In the genomic region with DNA sequence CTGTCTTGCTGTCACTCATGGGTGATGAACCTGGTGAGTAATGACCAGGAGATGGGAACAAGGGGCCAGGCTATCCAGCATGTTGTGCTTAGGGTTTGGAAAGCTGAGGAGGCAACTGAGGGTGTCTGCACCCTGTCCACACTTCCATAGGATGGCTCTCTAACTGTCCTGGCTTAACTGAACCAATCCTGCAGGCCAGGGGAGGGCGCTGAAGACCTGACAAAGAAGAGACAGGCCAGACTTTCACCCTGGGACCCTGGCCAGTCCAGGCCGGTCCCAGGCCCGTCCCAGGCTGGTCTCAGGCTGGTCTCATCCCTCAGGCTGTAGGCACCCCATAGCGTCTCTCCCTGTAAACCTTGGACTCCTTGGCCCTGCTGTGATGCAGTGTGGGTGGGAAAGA, we compare ENCODE assay signal across 35 mouse cellular contexts. TPM values are rescaled to one million over a fixed set of nuclear protein-coding genes. Genes with fewer than 3 reads are reported as not detected.
A peak's percentile ranks its signal among the peaks of the same experiment; 100 is the strongest.
DNase-seq lines count a peak whose midpoint lies in the region; ATAC-seq and TF ChIP-seq lines count a peak whose summit lies in the region.
"Had no signal": no experiment of that assay in that cellular context is flagged by ENCODE, and none has a peak within 500 bp of the region (broad histone marks: within the 10 kb centered on the region; RNA-seq: fewer than 3 reads in every experiment).

No protein-coding gene starts in this region.

- H3K4me1 ChIP-seq in intestine, postnatal 0 days (replicated peaks; ENCODE audit: control insufficient read depth, insufficient read depth, low read length): no peaks in the 10 kb centered on the region
- H3K4me1 ChIP-seq in intestine, embryonic 16.5 days (ENCODE audit: control insufficient read depth, insufficient read depth, low read length): no peaks in the 10 kb centered on the region
- no peaks in the 10 kb centered on the region for H3K4me1 ChIP-seq in lung, embryonic 14.5 days (ENCODE audit: insufficient read depth)
- no peaks in the 10 kb centered on the region for H3K4me1 ChIP-seq in embryonic fibroblast, embryonic 13.5 days (ENCODE audit: control insufficient read depth, insufficient read depth, low read length)
- H3K4me1 ChIP-seq: embryonic facial prominence, embryonic 10.5 days; forebrain, embryonic 12.5 days; hindbrain, embryonic 10.5 days; lung, embryonic 15.5 days; midbrain, embryonic 10.5 days; neural tube, embryonic 13.5 days had no signal

- no peak for TF ChIP-seq POLR2A in embryonic fibroblast, embryonic 13.5 days (IDR thresholded peaks at IDR 0.05; ENCODE audit: low read depth, low read length)

- no peaks in the 10 kb centered on the region for H3K27me3 ChIP-seq in intestine, postnatal 0 days (replicated peaks; ENCODE audit: control insufficient read depth, insufficient read depth, low read length)
- no peaks in the 10 kb centered on the region for H3K27me3 ChIP-seq in intestine, embryonic 16.5 days (replicated peaks; ENCODE audit: control insufficient read depth, insufficient read depth, low read length)
- no peaks in the 10 kb centered on the region for H3K27me3 ChIP-seq in lung, embryonic 14.5 days (ENCODE audit: insufficient read depth, low read length)
- H3K27me3 ChIP-seq: forebrain, embryonic 12.5 days; lung, embryonic 15.5 days; neural tube, embryonic 13.5 days had no signal

- H3K4me3 ChIP-seq in intestine, postnatal 0 days (ENCODE audit: low read depth, low read length): no peak overlapping the region
- no peak overlapping the region for H3K4me3 ChIP-seq in intestine, embryonic 16.5 days (ENCODE audit: low read length)
- no peak overlapping the region for H3K4me3 ChIP-seq in lung, embryonic 14.5 days (ENCODE audit: low read depth, low read length)
- no peak overlapping the region for H3K4me3 ChIP-seq in embryonic fibroblast, embryonic 13.5 days (ENCODE audit: insufficient read depth, low read length)
- H3K4me3 ChIP-seq: embryonic facial prominence, embryonic 10.5 days; forebrain, embryonic 12.5 days; hindbrain, embryonic 10.5 days; left cerebral cortex, adult 2 months; lung, embryonic 15.5 days; midbrain, embryonic 10.5 days; myocyte; neural tube, embryonic 13.5 days had no signal

- no peak for DNase-seq in lung, embryonic 14.5 days
- DNase-seq in lung, postnatal 4 days: no peak
- no peak for DNase-seq in gastrocnemius, postnatal 10 days
- DNase-seq: adrenal gland, postnatal 25 days; B cell, adult 2 months; cerebellum, adult 8-10 months; cerebellum, postnatal 36 days; kidney, adult 18-20 months; kidney, postnatal 36 days; retina, postnatal 1 day; right cerebral cortex, postnatal 25 days; thymus, postnatal 14 days had no signal

- no peak overlapping the region for H3K9ac ChIP-seq in intestine, postnatal 0 days (ENCODE audit: low read depth, low read length)
- H3K9ac ChIP-seq in intestine, embryonic 16.5 days (ENCODE audit: low read depth, low read length): no peak overlapping the region
- no peak overlapping the region for H3K9ac ChIP-seq in lung, embryonic 14.5 days
- H3K9ac ChIP-seq: forebrain, embryonic 12.5 days; lung, embryonic 15.5 days; neural tube, embryonic 13.5 days had no signal

- H3K4me2 ChIP-seq in intestine, postnatal 0 days (replicated peaks; ENCODE audit: low read depth): no peak overlapping the region
- no peak overlapping the region for H3K4me2 ChIP-seq in intestine, embryonic 16.5 days (ENCODE audit: low read depth, low read length)
- no peak overlapping the region for H3K4me2 ChIP-seq in lung, embryonic 14.5 days
- H3K4me2 ChIP-seq: forebrain, embryonic 12.5 days; heart, embryonic 11.5 days; lung, embryonic 15.5 days; neural tube, embryonic 13.5 days had no signal

- peak; percentile 36 for TF ChIP-seq CTCF in intestine, postnatal 0 days (IDR thresholded peaks at IDR 0.05; ENCODE audit: low read depth)
- TF ChIP-seq CTCF in lung, embryonic 14.5 days (IDR thresholded peaks at IDR 0.05; ENCODE audit: low read depth): peak; percentile 11; the same call in 1 of the 2 replicates
- 0 out of 2 replicates have a peak, but pooled peaks have one; percentile 2 for TF ChIP-seq CTCF in embryonic fibroblast, embryonic 13.5 days (IDR thresholded peaks at IDR 0.05; ENCODE audit: borderline replicate concordance, insufficient read depth, low read length)

- H3K27ac ChIP-seq in intestine, postnatal 0 days (ENCODE audit: low read depth, low read length): no peak overlapping the region
- H3K27ac ChIP-seq in intestine, embryonic 16.5 days (ENCODE audit: low read length): no peak overlapping the region
- H3K27ac ChIP-seq in lung, embryonic 14.5 days (ENCODE audit: low read depth): no peak overlapping the region
- no peak overlapping the region for H3K27ac ChIP-seq in embryonic fibroblast, embryonic 13.5 days (ENCODE audit: insufficient read depth, low read length)
- H3K27ac ChIP-seq: embryonic facial prominence, embryonic 10.5 days; forebrain, embryonic 12.5 days; hindbrain, embryonic 10.5 days; left cerebral cortex, adult 2 months; lung, embryonic 15.5 days; macrophage; midbrain, embryonic 10.5 days; neural tube, embryonic 13.5 days had no signal

- no peaks in the 10 kb centered on the region for H3K36me3 ChIP-seq in intestine, postnatal 0 days (ENCODE audit: control insufficient read depth, insufficient read depth)
- no peaks in the 10 kb centered on the region for H3K36me3 ChIP-seq in intestine, embryonic 16.5 days (ENCODE audit: control insufficient read depth, insufficient read depth, low read length)
- H3K36me3 ChIP-seq in lung, embryonic 14.5 days (ENCODE audit: insufficient read depth): no peaks in the 10 kb centered on the region
- H3K36me3 ChIP-seq: embryonic facial prominence, embryonic 10.5 days; forebrain, embryonic 12.5 days; hindbrain, embryonic 10.5 days; lung, embryonic 15.5 days; midbrain, embryonic 10.5 days; neural tube, embryonic 13.5 days had no signal

- ATAC-seq in intestine, postnatal 0 days: no peak
- no peak for ATAC-seq in intestine, embryonic 16.5 days
- ATAC-seq in lung, embryonic 14.5 days (ENCODE audit: insufficient read depth): no peak
- ATAC-seq in frontal cortex, adult (ENCODE audit: low TSS enrichment): no peak
- ATAC-seq: midbrain, embryonic 16.5 days had no signal

- 24% methylated on average over 4 of the region's 4 CpGs for WGBS in intestine, postnatal 0 days
- 34% methylated on average over 4 of the region's 4 CpGs for WGBS in intestine, embryonic 16.5 days
- 19% methylated on average over 4 of the region's 4 CpGs for WGBS in lung, embryonic 14.5 days

- H3K9me3 ChIP-seq in intestine, postnatal 0 days (ENCODE audit: control insufficient read depth): no peaks in the 10 kb centered on the region
- no peaks in the 10 kb centered on the region for H3K9me3 ChIP-seq in intestine, embryonic 16.5 days (ENCODE audit: control insufficient read depth, low read length)
- no peaks in the 10 kb centered on the region for H3K9me3 ChIP-seq in lung, embryonic 14.5 days (ENCODE audit: low read depth, low read length)
- H3K9me3 ChIP-seq: embryonic facial prominence, embryonic 10.5 days; forebrain, embryonic 12.5 days; hindbrain, embryonic 10.5 days; lung, embryonic 15.5 days; midbrain, embryonic 10.5 days; neural tube, embryonic 13.5 days had no signal

RNA-seq across cellular contexts. Expression of a gene that starts 7.8 kb away (rescaled TPM):
- polyA plus RNA-seq in intestine, postnatal 0 days (2015; fragmentation: Nextera tagmentation; extraction: Ambion mirVana): 0.18 and 0.29 TPM in 2 replicates
- 0.39 and 0.62 TPM in 2 replicates for polyA plus RNA-seq in intestine, embryonic 16.5 days (2015; fragmentation: Nextera tagmentation; extraction: Ambion mirVana)
- 0.45 and 0.72 TPM in 2 replicates for polyA plus RNA-seq in lung, embryonic 14.5 days (2014; fragmentation: Nextera tagmentation; extraction: Ambion mirVana)
- polyA plus RNA-seq in embryonic fibroblast, embryonic 13.5 days (2011; ENCODE audit: insufficient read length, low read depth, missing spikeins): not detected in 2 replicates
- total RNA-seq in gastrocnemius, postnatal 10 days (2021): 1 to 10 TPM; 5.0 to 5.2 TPM
- total RNA-seq: left cerebral cortex, adult 2 months; left cerebral cortex, postnatal 36 days had no signal
- polyA plus RNA-seq: embryonic facial prominence, embryonic 10.5 days; forebrain, embryonic 12.5 days; frontal cortex, adult 2 months; heart, embryonic 11.5 days; hindbrain, embryonic 10.5 days; midbrain, embryonic 10.5 days; midbrain, embryonic 16.5 days; myocyte; neural tube, embryonic 13.5 days had no signal

RNA-seq across cellular contexts. Expression of a gene that starts 16.0 kb away (rescaled TPM):
- polyA plus RNA-seq in intestine, postnatal 0 days (2015; fragmentation: Nextera tagmentation; extraction: Ambion mirVana): 253 and 257 TPM in 2 replicates
- polyA plus RNA-seq in intestine, embryonic 16.5 days (2015; fragmentation: Nextera tagmentation; extraction: Ambion mirVana): 430 and 478 TPM in 2 replicates
- 756 and 759 TPM in 2 replicates for polyA plus RNA-seq in lung, embryonic 14.5 days (2014; fragmentation: Nextera tagmentation; extraction: Ambion mirVana)
- polyA plus RNA-seq in embryonic fibroblast, embryonic 13.5 days (2011; ENCODE audit: insufficient read length, low read depth, missing spikeins): 296 and 315 TPM in 2 replicates
- 100 to 1,000 TPM; 113 to 136 TPM for total RNA-seq in gastrocnemius, postnatal 10 days (2021)

RNA-seq across cellular contexts. Expression of a gene that starts 18.0 kb away (rescaled TPM):
- polyA plus RNA-seq in intestine, postnatal 0 days (2015; fragmentation: Nextera tagmentation; extraction: Ambion mirVana): not detected in 2 replicates
- polyA plus RNA-seq in intestine, embryonic 16.5 days (2015; fragmentation: Nextera tagmentation; extraction: Ambion mirVana): not detected in 2 replicates
- not detected in 2 replicates for polyA plus RNA-seq in lung, embryonic 14.5 days (2014; fragmentation: Nextera tagmentation; extraction: Ambion mirVana)
- not detected in 2 replicates for polyA plus RNA-seq in embryonic fibroblast, embryonic 13.5 days (2011; ENCODE audit: insufficient read length, low read depth, missing spikeins)
- total RNA-seq in gastrocnemius, postnatal 10 days (2021): not detected
- total RNA-seq: adrenal gland, postnatal 25 days; gastrocnemius, adult 8-10 months; granulocyte monocyte progenitor cell, adult 5-6 weeks; left cerebral cortex, adult 2 months; left cerebral cortex, postnatal 36 days had no signal
- polyA plus RNA-seq: brain, embryonic 14.5 days; embryonic facial prominence, embryonic 10.5 days; forebrain, embryonic 12.5 days; frontal cortex, adult 2 months; heart, embryonic 11.5 days; heart, postnatal 0 days; hindbrain, embryonic 10.5 days; limb, embryonic 14.5 days; lung, embryonic 15.5 days; macrophage; midbrain, embryonic 10.5 days; midbrain, embryonic 16.5 days; myocyte; neural tube, embryonic 13.5 days; spleen, adult 2 months had no signal

RNA-seq across cellular contexts. Expression of a gene that starts 28.0 kb away (rescaled TPM):
- polyA plus RNA-seq in intestine, postnatal 0 days (2015; fragmentation: Nextera tagmentation; extraction: Ambion mirVana): not detected in 2 replicates
- polyA plus RNA-seq in intestine, embryonic 16.5 days (2015; fragmentation: Nextera tagmentation; extraction: Ambion mirVana): not detected in 2 replicates
- polyA plus RNA-seq in lung, embryonic 14.5 days (2014; fragmentation: Nextera tagmentation; extraction: Ambion mirVana): not detected in 2 replicates
- polyA plus RNA-seq in embryonic fibroblast, embryonic 13.5 days (2011; ENCODE audit: insufficient read length, low read depth, missing spikeins): not detected in 2 replicates
- not detected for total RNA-seq in gastrocnemius, postnatal 10 days (2021)
- total RNA-seq: adrenal gland, postnatal 25 days; gastrocnemius, adult 8-10 months; granulocyte monocyte progenitor cell, adult 5-6 weeks; left cerebral cortex, adult 2 months; left cerebral cortex, postnatal 36 days had no signal
- polyA plus RNA-seq: brain, embryonic 14.5 days; embryonic facial prominence, embryonic 10.5 days; forebrain, embryonic 12.5 days; frontal cortex, adult 2 months; heart, embryonic 11.5 days; heart, postnatal 0 days; hindbrain, embryonic 10.5 days; limb, embryonic 14.5 days; lung, embryonic 15.5 days; macrophage; midbrain, embryonic 10.5 days; midbrain, embryonic 16.5 days; myocyte; neural tube, embryonic 13.5 days had no signal

RNA-seq across cellular contexts. Expression of a gene that starts 34.2 kb away (rescaled TPM):
- polyA plus RNA-seq in intestine, postnatal 0 days (2015; fragmentation: Nextera tagmentation; extraction: Ambion mirVana): 0.86 and 1.1 TPM in 2 replicates
- 2.5 and 4.0 TPM in 2 replicates for polyA plus RNA-seq in intestine, embryonic 16.5 days (2015; fragmentation: Nextera tagmentation; extraction: Ambion mirVana)
- polyA plus RNA-seq in lung, embryonic 14.5 days (2014; fragmentation: Nextera tagmentation; extraction: Ambion mirVana): 0.46 and 0.93 TPM in 2 replicates
- polyA plus RNA-seq in embryonic fibroblast, embryonic 13.5 days (2011; ENCODE audit: insufficient read length, low read depth, missing spikeins): not detected in 2 replicates
- total RNA-seq in gastrocnemius, postnatal 10 days (2021): under 1 TPM; 0.26 to 0.59 TPM
- total RNA-seq: gastrocnemius, adult 8-10 months had no signal
- polyA plus RNA-seq: macrophage had no signal
